Mouse (Mus musculus) liver, embryonic 14.5 days (tissue): ENCODE results near the gene Sufu.

Experiments used
- CTCF ChIP-seq: IDR thresholded peaks from 2 replicates; pipeline ENCODE4 v1.5.1; 2016; ENCODE audit warnings: antibody characterized with exemption, low read depth, control low read depth
- EP300 ChIP-seq: IDR thresholded peaks from 2 replicates; pipeline ENCODE4 v1.6.1; 2016; ENCODE audit warnings: antibody characterized with exemption, low read depth

DNA sequence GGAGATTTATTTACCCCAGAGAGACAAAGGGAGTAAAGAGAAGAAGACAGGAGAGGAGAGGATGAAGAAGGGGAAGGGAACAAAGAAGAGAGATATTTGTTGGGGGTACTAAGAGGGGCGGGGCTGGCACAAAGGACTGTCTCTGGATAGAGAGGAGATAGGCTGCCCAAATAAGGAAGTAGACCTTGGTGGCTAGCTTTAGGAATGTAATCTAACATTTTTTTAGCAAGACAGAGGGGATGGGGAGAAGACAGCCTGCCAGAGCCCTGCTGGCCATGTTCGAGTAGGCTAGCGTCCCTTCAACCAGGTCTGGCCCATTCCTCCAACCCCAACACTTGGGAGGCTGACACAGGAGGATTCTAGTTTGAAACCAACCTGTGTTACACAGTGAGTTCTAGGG is 12.8 kb downstream of the Sufu start:
- TF ChIP-seq CTCF, result no peak
- no peak for TF ChIP-seq EP300
